Mouse (Mus musculus): ENCODE measurements at regions not wholly inside any gene's neighbourhood (a gene's known extent, or its start where the extent isn't known, plus 50 kb on each side); places are given as distances from the start of the nearest gene placed in this dataset.

- TF ChIP-seq HCFC1 (IDR thresholded peaks at IDR 0.05; ENCODE audit: borderline replicate concordance, insufficient read depth, low read length): no peak
- no peak for TF ChIP-seq ZC3H11A (IDR thresholded peaks at IDR 0.05; ENCODE audit: borderline replicate concordance, low read depth, low read length)
Measured at GRCm38 (mm10) chr3:38695836-38696235, 190.9 kb upstream of the Fat4 start.
